Mouse (Mus musculus): ENCODE results near the gene Prkcg.

Gene Prkcg

GRCm38 (mm10) chr7:3327961-3328360, 39.0 kb downstream of the Prkcg start:
- no peak for DNase-seq

GRCm38 (mm10) chr7:3329776-3330546, 41.0 kb downstream of the Prkcg start:
- peak; percentile 84 for DNase-seq

DNA sequence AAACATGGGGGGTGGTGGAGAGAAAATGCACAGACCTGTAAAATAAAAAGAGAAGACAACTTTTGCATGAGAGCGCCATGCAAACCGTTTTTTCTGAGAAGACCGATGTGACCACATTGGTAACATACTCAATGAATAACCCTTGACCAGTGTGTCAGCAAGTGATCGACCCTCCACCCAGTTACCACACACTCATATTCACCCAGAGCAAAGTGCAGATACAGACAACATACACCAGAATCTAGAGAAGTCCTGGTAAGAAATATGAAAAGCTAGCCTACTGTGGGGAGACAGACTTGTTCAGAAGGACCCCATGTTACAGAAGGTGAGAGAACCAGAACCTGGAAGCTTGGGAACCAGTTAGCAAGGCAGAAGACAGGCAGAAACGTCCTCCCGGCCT, 42.2 kb downstream of the Prkcg start:
- no peak for DNase-seq

DNA sequence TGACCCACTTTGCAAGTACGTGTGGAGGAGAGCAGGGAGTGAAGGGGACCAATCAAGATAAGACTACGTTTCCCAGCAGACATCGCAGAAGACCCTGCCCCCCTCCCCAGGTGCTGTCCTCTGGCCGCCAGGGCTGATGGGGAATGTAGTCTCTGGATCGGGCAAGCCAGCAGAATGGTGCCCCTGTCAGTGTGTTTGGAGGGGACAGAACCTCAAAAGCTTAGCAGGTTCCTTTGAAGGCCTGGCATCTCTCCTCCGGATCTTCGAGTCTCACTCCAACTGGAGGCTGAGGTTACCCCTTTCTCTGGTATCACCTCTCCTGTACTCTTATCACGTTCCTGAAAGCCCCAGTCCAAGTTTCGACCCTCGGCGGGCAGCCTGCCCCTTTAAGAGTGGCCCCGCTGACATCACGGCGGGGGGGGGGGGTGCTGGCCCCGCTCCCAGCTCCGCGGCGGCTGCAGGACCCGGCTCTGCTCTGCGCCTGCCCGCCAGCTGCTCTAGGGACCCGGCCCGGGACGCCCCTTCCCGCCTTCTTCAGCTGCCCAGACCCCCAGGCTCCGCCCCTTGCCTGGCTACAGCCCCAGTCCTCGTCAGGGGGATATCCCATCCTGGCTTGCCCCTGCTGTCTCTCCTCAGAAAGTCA, 42.7 kb downstream of the Prkcg start:
- DNase-seq: peak; percentile 35

GRCm38 (mm10) chr7:3332224-3332615, 43.2 kb downstream of the Prkcg start:
- DNase-seq: no peak

DNA sequence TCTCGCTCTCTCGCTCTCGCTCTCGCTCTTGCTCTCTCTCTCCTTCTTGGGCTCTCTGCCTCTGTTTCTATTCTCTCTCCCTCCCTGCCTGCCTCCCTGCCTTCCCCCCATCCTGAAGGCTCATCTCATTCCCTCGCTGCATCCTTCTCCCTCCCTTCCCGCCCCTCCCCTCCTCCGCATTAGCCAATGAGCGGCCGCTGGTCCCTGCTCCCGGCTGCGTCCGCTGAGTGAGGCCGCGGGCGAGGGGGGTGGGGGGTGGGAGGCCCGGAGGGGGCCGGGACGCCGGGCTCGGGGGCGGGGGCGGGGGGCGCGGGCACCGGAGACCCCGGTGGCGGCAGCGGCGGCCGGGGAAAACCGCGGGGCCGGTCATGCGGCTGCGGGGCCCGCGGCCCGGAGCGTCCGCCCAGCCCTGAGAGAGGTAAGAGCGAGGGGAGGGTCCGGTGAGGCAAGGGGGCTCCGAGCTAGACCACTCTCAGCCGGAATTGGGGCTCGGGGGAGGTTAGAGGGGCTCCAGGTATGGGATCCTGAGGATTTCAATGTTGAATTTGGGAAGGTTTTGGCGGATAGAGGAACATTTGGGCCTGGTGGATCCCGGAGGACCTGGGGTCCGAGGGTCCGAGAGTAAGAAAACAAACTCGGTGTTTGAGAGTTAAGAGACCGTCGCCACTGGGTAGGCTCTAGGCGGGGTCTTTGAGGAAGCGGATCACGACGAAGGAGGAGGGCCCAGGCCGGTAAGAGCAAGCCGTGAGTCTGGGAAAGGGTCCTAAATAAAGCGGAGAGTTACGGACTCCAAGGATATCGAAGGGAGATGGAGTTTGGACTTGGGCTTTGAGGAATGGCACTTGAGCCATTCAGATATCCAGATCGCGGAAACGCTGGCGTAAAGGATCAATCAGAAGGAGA, 43.9 kb downstream of the Prkcg start, which contains the start of gene Cacng7:
Gene Cacng7 (plus strand): TSS at position 337 of the 903 bp plus-strand sequence.
- no peak for DNase-seq

DNA sequence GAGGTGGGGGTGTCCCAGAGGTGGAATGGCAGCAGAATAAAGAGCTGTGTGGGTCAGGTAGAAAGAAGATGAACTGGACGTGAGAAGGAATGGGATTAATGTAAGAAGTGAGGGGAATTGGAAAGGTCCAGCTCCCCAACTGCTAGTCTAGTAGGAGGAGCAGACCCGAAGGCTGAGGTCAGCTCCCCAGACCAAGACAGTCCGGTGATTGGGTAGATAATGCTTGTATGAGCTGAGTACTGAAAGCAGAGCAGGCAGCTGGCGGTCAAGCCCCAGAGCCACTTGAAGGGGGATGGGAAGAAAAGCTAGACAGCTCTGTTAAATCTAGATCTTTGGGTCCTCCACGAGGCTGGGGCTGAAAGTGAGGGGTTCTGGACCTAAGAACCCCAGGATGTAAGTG, 44.6 kb downstream of the Prkcg start:
- DNase-seq: no peak

- DNase-seq: no peak
These were observed 47.4 kb downstream of the Prkcg start for GRCm38 (mm10) chr7:3336412-3336811.

- DNase-seq: no peak
These were observed 49.4 kb downstream of the Prkcg start for GRCm38 (mm10) chr7:3338286-3338935.

DNA sequence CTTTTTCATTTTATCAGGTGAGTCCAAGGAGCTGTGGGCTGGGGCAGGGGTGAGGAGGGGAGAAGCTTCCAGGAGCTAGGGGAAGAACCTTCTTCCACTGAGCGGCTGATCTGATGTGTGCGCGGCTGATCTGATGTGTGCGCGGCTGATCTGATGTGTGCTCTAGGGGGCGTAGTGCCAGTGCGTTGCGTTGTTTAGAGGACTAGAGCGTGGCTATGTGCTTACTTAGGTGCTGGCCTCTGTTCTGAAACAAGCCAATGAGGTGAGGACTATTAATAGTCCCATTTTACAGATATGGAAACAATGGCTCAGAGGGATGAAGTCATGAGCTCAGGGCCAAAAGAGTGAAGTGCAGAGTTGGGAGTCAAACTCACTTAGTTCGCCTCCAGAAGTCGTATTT, 50.0 kb downstream of the Prkcg start:
- no peak for DNase-seq

DNA sequence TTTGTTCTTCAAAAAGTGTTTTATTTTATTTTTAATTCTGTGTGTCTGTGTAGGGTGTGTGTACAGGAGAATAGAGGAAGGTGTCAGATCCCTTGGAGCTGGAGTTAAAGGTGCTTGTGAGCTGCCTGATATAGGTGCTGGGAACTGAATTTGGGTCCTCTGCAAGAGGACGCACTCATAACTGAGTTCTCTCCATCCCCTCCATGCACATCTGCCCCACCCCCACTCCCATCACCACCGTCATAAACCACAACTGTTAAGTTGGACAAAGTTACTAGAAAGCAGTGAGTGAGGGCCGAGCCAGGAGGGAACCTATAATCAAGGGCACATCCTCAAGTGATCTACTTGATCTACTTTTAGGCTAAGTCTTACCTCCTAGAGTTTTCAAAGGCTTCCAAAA, 54.9 kb downstream of the Prkcg start:
- no peak for DNase-seq

DNA sequence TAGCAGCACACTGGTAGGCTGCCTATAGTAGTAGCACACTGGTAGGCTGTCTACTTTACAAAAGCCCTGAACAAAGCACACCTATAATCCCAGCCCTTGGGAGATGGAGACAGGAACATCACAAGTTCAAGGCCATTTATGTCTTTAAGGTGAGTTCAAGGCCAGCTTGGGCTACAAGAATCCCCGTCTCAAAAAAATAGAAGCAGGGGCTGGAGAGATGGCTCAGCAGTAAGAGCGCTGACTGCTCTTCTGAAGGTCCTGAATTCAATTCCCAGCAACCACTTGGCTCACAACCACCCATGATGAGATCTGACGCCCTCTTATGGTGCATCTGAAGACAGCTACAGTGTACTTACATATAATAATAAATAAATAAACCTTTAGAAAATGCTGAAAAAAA, 56.3 kb downstream of the Prkcg start:
- no peak for DNase-seq

DNA sequence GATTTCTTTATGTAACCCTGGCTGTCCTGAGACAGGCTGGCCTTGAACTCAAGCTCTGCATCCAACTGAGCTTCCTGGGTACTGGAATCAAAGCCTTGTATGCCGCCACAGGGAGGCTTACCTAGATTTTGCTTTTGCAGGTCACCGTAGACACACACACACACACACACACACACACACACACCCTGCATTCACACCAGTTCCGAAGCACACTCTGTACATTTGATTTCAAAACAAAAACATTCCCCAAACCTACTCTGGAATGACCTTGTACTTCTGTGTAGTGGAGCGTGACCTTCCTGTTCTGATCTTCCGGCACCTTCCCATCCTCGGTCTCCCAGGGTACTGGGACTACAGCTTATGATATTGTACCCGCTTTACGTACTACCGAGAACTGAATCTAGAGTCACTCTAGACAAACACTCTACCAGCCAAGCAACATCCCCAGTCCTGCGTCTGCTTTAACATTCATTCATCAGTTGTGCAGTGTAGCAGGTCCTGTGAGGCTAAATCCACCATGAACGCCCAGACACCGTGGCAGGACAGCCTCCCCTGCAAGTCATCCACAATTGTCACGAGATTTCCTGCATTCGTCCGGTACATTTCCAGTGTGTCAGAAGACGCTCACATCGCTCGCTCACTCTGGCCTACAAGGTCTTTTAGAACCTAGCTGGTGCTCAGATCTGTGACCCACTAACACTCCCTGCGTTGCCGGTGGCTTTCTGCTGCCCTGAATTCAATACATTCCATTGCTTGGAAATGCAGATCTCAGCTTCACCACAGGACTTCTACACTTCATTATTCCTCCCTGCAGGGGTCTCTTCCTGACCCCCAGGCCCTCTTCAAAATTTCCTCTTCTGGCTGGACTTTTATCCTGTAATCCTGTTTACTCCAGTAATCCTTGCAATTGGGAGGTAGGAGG, 58.6 kb downstream of the Prkcg start:
- DNase-seq: no peak

GRCm38 (mm10) chr7:3348326-3348725, 59.3 kb downstream of the Prkcg start:
- no peak for DNase-seq

DNA sequence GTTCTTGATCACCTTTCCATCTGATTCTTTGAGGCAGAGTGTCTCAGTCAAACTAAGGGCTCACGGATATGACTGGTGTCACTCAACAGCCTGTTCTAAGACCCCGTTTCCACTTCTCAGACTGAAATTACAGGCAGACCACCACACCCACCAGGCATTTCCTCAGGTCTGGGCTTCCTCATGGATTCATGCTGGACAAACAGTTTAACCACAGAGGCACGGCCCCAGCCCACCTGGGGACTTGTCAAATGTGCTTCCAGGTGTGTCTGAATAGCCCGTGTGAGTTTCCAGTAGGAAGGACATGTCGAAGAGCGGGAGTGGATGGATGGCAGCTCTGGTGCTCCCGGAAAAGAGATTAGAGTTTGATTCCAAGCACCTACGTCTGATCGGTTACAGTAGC, 60.8 kb downstream of the Prkcg start:
- DNase-seq: no peak

GRCm38 (mm10) chr7:3351536-3351935, 62.6 kb downstream of the Prkcg start:
- DNase-seq: no peak

DNA sequence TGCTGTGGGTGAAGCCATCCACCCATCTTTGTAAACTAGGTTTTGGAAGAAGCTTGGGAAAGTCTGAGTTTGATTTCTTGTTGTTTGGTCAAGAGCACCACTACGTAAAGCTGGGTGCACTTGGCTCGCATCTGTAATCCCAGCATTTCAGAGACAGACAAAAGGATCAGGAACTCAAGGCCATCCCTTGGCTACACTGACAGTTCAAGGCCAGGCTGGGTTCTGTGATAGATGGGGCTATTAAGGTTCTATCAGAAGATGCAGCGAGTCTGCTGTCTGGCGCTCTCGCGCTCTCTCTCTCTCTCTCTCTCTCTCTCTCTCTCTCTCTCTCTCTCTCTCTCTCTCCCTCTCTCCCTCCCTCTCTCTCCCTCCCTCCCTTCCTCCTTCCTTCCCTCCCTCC, 65.9 kb downstream of the Prkcg start:
- no peak for DNase-seq

- DNase-seq: no peak
These were observed 71.7 kb downstream of the Prkcg start for GRCm38 (mm10) chr7:3360678-3361077.

GRCm38 (mm10) chr7:3365547-3366279, 76.7 kb downstream of the Prkcg start:
- DNase-seq: no peak

DNA sequence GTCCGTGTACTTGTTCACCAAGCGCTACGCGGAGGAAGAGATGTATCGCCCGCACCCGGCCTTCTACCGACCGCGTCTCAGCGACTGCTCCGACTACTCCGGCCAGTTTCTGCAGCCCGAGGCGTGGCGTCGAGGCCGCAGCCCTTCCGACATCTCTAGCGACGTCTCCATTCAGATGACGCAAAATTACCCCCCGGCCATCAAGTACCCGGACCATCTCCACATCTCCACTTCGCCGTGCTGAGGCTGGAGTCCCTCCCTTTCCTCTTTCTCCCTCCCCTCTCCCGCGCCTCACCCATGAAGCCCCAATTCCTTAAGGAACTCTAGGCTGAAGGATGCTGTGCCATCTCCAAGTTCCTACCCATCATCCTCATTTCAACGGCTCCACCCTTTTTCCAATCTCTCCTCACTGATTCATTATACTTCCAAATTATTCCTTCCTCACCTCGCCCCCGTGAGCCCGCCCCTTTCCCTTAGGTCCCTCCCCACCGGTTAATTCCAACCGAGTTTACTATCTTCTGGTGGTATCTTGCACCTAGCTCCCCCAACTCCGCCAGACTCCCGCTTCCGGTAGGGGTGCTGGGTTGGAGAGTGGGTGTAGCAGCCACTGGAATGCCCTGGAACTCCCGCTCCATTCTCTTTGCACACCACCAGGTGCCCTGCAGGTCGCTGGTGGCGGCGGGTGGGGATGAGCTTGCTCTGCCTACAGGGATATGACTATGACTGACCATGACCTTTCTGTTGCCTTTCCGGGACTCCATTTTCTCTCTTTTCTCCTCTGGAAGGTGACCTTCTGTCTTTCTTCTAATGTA, 77.9 kb downstream of the Prkcg start:
- DNase-seq: no peak

Measured in thymus, postnatal 4 days (tissue).